Mouse (Mus musculus) thymus, adult 2 months (tissue): ENCODE measurements around the gene Cym. TPM values are rescaled to one million over a fixed set of nuclear protein-coding genes. Genes with fewer than 3 reads are reported as not detected.

Experiments
- DNase-seq: peaks from one replicate; pipeline ENCODE4 v3.0.0; 2021
- H3K27ac ChIP-seq: fragments of 200-500 bp; 2 replicates; pipeline ENCODE4 v1.5.1; 2012; ENCODE audit warnings: low read length, control low read depth; ENCODE audit not compliant: control insufficient read depth, insufficient read depth
- H3K27me3 ChIP-seq: fragments of 200-500 bp; 2 replicates; pipeline ENCODE4 v1.6.1; 2012; ENCODE audit warnings: mild to moderate bottlenecking, low read length, moderate library complexity, mixed read lengths; ENCODE audit not compliant: control insufficient read depth, insufficient read depth
- H3K36me3 ChIP-seq: fragments of 200-500 bp; 2 replicates; pipeline ENCODE4 v1.6.1; 2012; ENCODE audit warnings: mild to moderate bottlenecking, low read length, moderate library complexity; ENCODE audit not compliant: control insufficient read depth, insufficient read depth
- H3K4me1 ChIP-seq: fragments of 200-500 bp; replicated peaks from 2 replicates; pipeline ENCODE4 v1.6.1; 2012; ENCODE audit warnings: low read length; ENCODE audit not compliant: control insufficient read depth, insufficient read depth
- H3K4me3 ChIP-seq: fragments of 200-500 bp; 2 replicates; pipeline ENCODE4 v1.5.1; 2012; ENCODE audit warnings: mild to moderate bottlenecking, low read length, control low read depth, moderate library complexity; ENCODE audit not compliant: control insufficient read depth, insufficient read depth
- CTCF ChIP-seq: fragments of 200-500 bp; IDR thresholded peaks from 2 replicates; pipeline ENCODE4 v1.5.1; 2012; ENCODE audit warnings: mild to moderate bottlenecking, control low read depth, low read length, moderate library complexity, borderline replicate concordance; ENCODE audit not compliant: control insufficient read depth, poor library complexity, insufficient read depth; ENCODE audit errors: extremely low read depth
- POLR2A ChIP-seq: fragments of 200-500 bp; IDR thresholded peaks from 2 replicates; pipeline ENCODE4 v1.6.1; 2012; ENCODE audit warnings: mild to moderate bottlenecking, low read length, control low read depth, moderate library complexity; ENCODE audit not compliant: control insufficient read depth, poor library complexity, insufficient read depth; ENCODE audit errors: extremely low read depth
- WGBS: fragments of 180-500 bp; shearing (Covaris S2); methylation state at CpG from one replicate; pipeline ENCODE4 v1.1.7; 2018; 5-methylcytosine and 5-hydroxymethylcytosine counted together
- polyA plus RNA-seq: library from polyadenylated mRNA; depleted of rRNA; stranded (reverse); fragments of >200 nt; gene quantifications from 2 replicates; pipeline ENCODE4 v1.2.3, GENCODE M21; 2012; rRNA removed

Cym gene
- polyA plus RNA-seq, 1 experiment = 0.85 TPM

DNA sequence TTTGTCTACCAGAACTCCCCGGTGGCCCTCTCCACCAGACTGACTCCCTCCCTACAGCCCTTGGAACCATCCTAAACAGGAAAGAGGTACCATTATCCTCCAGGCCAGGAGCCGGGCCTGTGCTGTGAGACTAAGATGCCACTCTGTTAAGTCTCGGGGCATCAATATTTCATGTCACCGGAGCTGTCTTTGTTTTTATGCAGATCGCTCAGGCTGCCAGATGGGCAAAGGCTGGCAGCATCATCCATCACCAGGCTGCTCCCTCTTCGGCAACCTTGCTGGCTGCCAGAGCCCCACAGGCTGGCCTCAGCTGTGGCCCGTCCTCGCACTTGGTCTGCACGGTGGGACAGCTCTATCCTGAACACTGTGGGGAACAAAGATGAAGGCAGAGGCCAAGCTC is 45.0 kb downstream of the Cym start:
- WGBS = 88% methylated on average over 9 of the region's 9 CpGs
- TF ChIP-seq CTCF = no peak
- no peak for TF ChIP-seq POLR2A
- no peaks in the 10 kb centered on the region for H3K4me1 ChIP-seq
- H3K4me3 ChIP-seq = no peak overlapping the region
- DNase-seq = no peak
- H3K27me3 ChIP-seq = no peaks in the 10 kb centered on the region
- H3K27ac ChIP-seq = no peak overlapping the region
- H3K36me3 ChIP-seq = no peaks in the 10 kb centered on the region

DNA sequence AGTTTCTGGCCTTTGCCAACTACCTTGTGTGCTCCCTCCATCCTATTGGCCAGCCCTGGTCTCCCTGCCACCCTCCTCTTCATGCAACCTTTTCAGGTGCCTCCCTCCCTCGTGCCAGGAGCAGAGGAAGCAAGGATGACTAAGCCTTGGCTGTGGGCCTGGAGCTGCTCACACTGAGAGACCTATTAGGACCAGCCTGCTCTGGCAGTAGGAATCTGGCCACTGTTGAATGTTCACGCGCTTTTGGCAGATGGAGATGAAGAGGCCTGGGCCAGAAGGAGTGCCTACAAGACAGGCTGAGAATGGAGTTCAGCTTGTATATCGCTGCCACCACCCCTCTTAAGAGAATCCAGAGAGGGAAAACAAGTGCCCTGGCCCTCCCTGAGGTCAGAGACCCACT is 46.0 kb downstream of the Cym start:
- Histone ChIP-seq H3K36me3 (no peaks in the 10 kb centered on the region), H3K4me1 (no peaks in the 10 kb centered on the region), H3K27ac (no peak overlapping the region), H3K27me3 (no peaks in the 10 kb centered on the region), H3K4me3 (no peak overlapping the region)
- WGBS = 61% methylated on average over 4 of the region's 4 CpGs
- no peak for TF ChIP-seq POLR2A
- TF ChIP-seq CTCF = no peak
- DNase-seq = no peak

DNA sequence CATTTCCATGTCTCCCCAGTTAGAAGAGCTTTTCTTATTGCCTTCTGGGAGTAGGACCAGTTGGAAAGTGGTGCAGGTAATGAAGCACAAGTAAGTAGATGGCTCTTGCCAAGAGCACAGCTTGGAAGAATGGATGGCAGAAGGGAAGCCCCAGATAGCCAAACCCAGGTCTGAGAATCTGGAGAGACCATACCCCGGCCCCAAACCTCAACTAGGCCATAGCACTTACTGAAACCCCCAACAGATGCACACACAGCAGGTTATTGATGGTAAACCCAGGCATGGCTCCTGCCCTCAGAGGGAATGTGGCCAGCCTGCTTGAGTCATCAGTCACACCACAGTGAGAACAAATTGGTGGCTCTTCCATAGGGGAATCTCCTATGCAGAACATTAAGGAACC is 49.0 kb downstream of the Cym start:
- H3K36me3 ChIP-seq = no peaks in the 10 kb centered on the region
- no peak overlapping the region for H3K27ac ChIP-seq
- H3K4me1 ChIP-seq = no peaks in the 10 kb centered on the region
- no peak overlapping the region for H3K4me3 ChIP-seq
- no peaks in the 10 kb centered on the region for H3K27me3 ChIP-seq
- 93% methylated on average over 1 of the region's 1 CpGs for WGBS
- TF ChIP-seq POLR2A (no peak), CTCF (no peak)
- no peak for DNase-seq

DNA sequence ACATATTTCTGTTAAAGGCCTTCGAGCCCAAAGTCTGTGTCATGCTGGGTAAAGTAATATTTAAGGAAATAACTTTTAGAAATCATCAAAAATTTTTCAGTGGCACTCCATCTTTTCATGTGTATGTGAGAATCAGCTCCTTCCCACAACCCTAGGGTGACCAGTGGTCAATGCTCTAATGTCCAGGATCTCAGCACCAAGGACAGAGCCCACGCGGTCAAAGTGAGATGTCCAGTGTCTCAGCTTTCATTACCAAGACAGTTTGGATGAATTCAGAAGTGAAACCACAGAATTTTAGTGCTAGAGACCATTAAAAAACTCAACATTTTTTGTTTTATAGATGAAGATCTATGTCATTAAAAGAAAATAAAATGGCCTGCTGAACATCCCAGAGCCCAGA is 49.6 kb downstream of the Cym start:
- Histone ChIP-seq H3K4me1 (no peaks in the 10 kb centered on the region), H3K27ac (no peak overlapping the region), H3K4me3 (no peak overlapping the region), H3K36me3 (no peaks in the 10 kb centered on the region), H3K27me3 (no peaks in the 10 kb centered on the region)
- TF ChIP-seq POLR2A = no peak
- TF ChIP-seq CTCF = no peak
- 86% methylated on average over 3 of the region's 3 CpGs for WGBS
- no peak for DNase-seq

DNA sequence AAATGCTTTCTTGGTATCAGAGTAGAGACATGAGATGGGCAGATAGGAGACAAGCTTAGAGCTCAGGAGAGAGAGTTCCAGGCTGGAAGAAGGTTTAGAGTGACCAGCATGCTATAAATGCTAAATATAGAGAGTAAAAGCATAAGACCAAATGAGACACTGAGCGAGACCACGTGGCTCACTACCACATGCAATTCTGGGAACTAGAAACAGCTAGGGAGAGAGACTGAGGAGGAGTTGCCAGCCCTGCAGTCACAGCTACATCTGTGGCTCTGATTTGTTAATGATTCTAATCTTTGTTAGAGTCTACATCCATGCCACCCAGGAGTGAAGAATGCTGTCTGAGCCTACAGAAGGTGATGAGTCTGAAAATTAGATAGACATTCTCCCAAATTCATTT is 52.0 kb downstream of the Cym start:
- WGBS = 73% methylated on average over 2 of the region's 2 CpGs

DNA sequence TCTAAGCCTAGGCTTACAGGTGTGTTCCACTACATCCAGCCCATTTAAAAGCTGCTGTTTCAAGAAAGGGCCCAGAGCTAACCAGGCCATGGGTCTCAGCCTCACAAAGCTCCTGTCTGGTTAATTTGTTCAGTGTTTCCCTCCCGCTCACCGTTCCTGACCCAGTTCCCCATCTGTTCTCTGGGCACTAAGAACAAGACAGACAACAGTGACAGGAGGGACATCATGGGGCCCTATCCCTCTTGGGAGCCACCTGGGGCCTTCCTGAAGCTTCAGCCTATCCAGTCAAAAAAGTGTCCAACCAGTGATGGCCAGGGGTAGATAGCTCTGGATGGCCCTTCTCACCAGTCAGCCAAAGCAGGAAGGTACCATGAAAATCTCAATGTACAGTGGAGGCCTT is 58.8 kb downstream of the Cym start:
- no peaks in the 10 kb centered on the region for H3K36me3 ChIP-seq
- 98% methylated on average over 2 of the region's 2 CpGs for WGBS
- TF ChIP-seq CTCF (no peak), POLR2A (no peak)

More for the DNA sequence above, 52.0 kb downstream of the Cym start:
- H3K4me3 ChIP-seq = no peak overlapping the region
- no peaks in the 10 kb centered on the region for H3K4me1 ChIP-seq
- no peaks in the 10 kb centered on the region for H3K36me3 ChIP-seq
- no peaks in the 10 kb centered on the region for H3K27me3 ChIP-seq
- DNase-seq = no peak
- no peak for TF ChIP-seq CTCF
- no peak for TF ChIP-seq POLR2A
- H3K27ac ChIP-seq = no peak overlapping the region

More for the DNA sequence above, 58.8 kb downstream of the Cym start:
- no peak for DNase-seq
- Histone ChIP-seq H3K4me3 (no peak overlapping the region), H3K27ac (no peak overlapping the region), H3K4me1 (peaks cover 5% of the 10 kb centered on the region; the same call in 1 of the 2 replicates), H3K27me3 (no peaks in the 10 kb centered on the region)

Other genes starting within 250 kb of the Cym start
- 151 and 202 TPM in 2 replicates for gene Kcna3, start 185.6 kb downstream of the Cym start, polyA plus RNA-seq
- 5.6 and 7.0 TPM in 2 replicates for gene Kcna2, start 120.6 kb downstream of the Cym start, polyA plus RNA-seq
- not detected in 2 replicates for gene Kcna10, start 38.7 kb downstream of the Cym start, polyA plus RNA-seq
- gene A630076J17Rik, start 8.9 kb upstream of the Cym start, polyA plus RNA-seq = 0.53 and 0.54 TPM in 2 replicates
- gene Prok1, start 18.0 kb upstream of the Cym start, polyA plus RNA-seq = 0.10 and 0.70 TPM in 2 replicates
- 109 and 126 TPM in 2 replicates for gene Lamtor5, start 57.1 kb upstream of the Cym start, polyA plus RNA-seq
- gene Slc16a4, start 69.5 kb upstream of the Cym start, polyA plus RNA-seq = 0.11 and 0.20 TPM in 2 replicates
- gene Rbm15, start 111.9 kb upstream of the Cym start, polyA plus RNA-seq = 16.4 and 20.9 TPM in 2 replicates
- 0.31 and 0.43 TPM in 2 replicates for gene Kcnc4, start 237.8 kb upstream of the Cym start, polyA plus RNA-seq